Mouse (Mus musculus): ENCODE measurements around the gene Rps6ka5. TPM values are rescaled to one million over a fixed set of nuclear protein-coding genes. Genes with fewer than 3 reads are reported as not detected.

The Rps6ka5 gene
- polyA plus RNA-seq, 1 experiment from 2014 or later, result 4.5 TPM

GRCm38 (mm10) chr12:100764329-100765018 is 37.7 kb upstream of the Rps6ka5 start:
- WGBS, result 40% methylated on average over 13 of the region's 13 CpGs
- DNase-seq (no peak), ATAC-seq (ENCODE audit: insufficient read depth) (no peak)
- H3K4me1 ChIP-seq (ENCODE audit: insufficient read depth), result no peaks in the 10 kb centered on the region
- H3K4me3 ChIP-seq (ENCODE audit: low read depth, low read length), result no peak overlapping the region
- no peaks in the 10 kb centered on the region for H3K27me3 ChIP-seq (ENCODE audit: insufficient read depth, low read length)
- H3K4me2 ChIP-seq, result no peak overlapping the region
- TF ChIP-seq CTCF (IDR thresholded peaks at IDR 0.05; ENCODE audit: low read depth), result no peak
- H3K9ac ChIP-seq, result no peak overlapping the region
- H3K36me3 ChIP-seq (ENCODE audit: insufficient read depth), result no peaks in the 10 kb centered on the region
- 0 out of 2 replicates have a peak overlapping the region, but pooled peaks have one; percentile 2 for H3K27ac ChIP-seq (ENCODE audit: low read depth)
- H3K9me3 ChIP-seq (ENCODE audit: low read depth, low read length), result no peaks in the 10 kb centered on the region

- H3K4me1 ChIP-seq (ENCODE audit: insufficient read depth), result no peaks in the 10 kb centered on the region
- H3K4me2 ChIP-seq, result no peak overlapping the region
Observed at GRCm38 (mm10) chr12:100762663-100763425, 36.1 kb upstream of the Rps6ka5 start.

GRCm38 (mm10) chr12:100757427-100757826 is 30.6 kb upstream of the Rps6ka5 start:
- no peak overlapping the region for H3K27ac ChIP-seq (ENCODE audit: low read depth)
- H3K4me2 ChIP-seq, result no peak overlapping the region
- no peak for TF ChIP-seq CTCF (IDR thresholded peaks at IDR 0.05; ENCODE audit: low read depth)
- no peaks in the 10 kb centered on the region for H3K9me3 ChIP-seq (ENCODE audit: low read depth, low read length)
- ATAC-seq (ENCODE audit: insufficient read depth) (no peak), DNase-seq (no peak)
- no peak overlapping the region for H3K4me3 ChIP-seq (ENCODE audit: low read depth, low read length)
- WGBS, result 59% methylated on average over 4 of the region's 4 CpGs
- H3K4me1 ChIP-seq (ENCODE audit: insufficient read depth), result no peaks in the 10 kb centered on the region
- H3K36me3 ChIP-seq (ENCODE audit: insufficient read depth), result no peaks in the 10 kb centered on the region
- H3K9ac ChIP-seq, result no peak overlapping the region
- H3K27me3 ChIP-seq (ENCODE audit: insufficient read depth, low read length), result no peaks in the 10 kb centered on the region

More at GRCm38 (mm10) chr12:100762663-100763425, 36.1 kb upstream of the Rps6ka5 start:
- Histone ChIP-seq H3K27me3 (ENCODE audit: insufficient read depth, low read length) (no peaks in the 10 kb centered on the region), H3K4me3 (ENCODE audit: low read depth, low read length) (no peak overlapping the region), H3K27ac (ENCODE audit: low read depth) (no peak overlapping the region), H3K36me3 (ENCODE audit: insufficient read depth) (no peaks in the 10 kb centered on the region), H3K9ac (no peak overlapping the region), H3K9me3 (ENCODE audit: low read depth, low read length) (no peaks in the 10 kb centered on the region)
- 57% methylated on average over 11 of the region's 11 CpGs for WGBS
- TF ChIP-seq CTCF (IDR thresholded peaks at IDR 0.05; ENCODE audit: low read depth), result no peak
- no peak for DNase-seq
- no peak for ATAC-seq (ENCODE audit: insufficient read depth)

- Histone ChIP-seq H3K27me3 (ENCODE audit: insufficient read depth, low read length) (no peaks in the 10 kb centered on the region), H3K27ac (ENCODE audit: low read depth) (no peak overlapping the region), H3K4me1 (ENCODE audit: insufficient read depth) (no peaks in the 10 kb centered on the region), H3K9me3 (ENCODE audit: low read depth, low read length) (no peaks in the 10 kb centered on the region), H3K4me2 (no peak overlapping the region), H3K9ac (no peak overlapping the region), H3K4me3 (ENCODE audit: low read depth, low read length) (no peak overlapping the region), H3K36me3 (ENCODE audit: insufficient read depth) (no peaks in the 10 kb centered on the region)
- no peak for ATAC-seq (ENCODE audit: insufficient read depth)
- peak; percentile 58 for DNase-seq
- TF ChIP-seq CTCF (IDR thresholded peaks at IDR 0.05; ENCODE audit: low read depth), result no peak
- 44% methylated on average over 1 of the region's 1 CpGs for WGBS
Observed at GRCm38 (mm10) chr12:100753716-100754115, 26.9 kb upstream of the Rps6ka5 start.

GRCm38 (mm10) chr12:100752977-100753376 is 26.2 kb upstream of the Rps6ka5 start:
- no peak overlapping the region for H3K27ac ChIP-seq (ENCODE audit: low read depth)
- H3K4me1 ChIP-seq (ENCODE audit: insufficient read depth), result no peaks in the 10 kb centered on the region
- H3K4me2 ChIP-seq, result no peak overlapping the region
- H3K27me3 ChIP-seq (ENCODE audit: insufficient read depth, low read length), result no peaks in the 10 kb centered on the region
- H3K4me3 ChIP-seq (ENCODE audit: low read depth, low read length), result no peak overlapping the region
- no peak for DNase-seq
- H3K9me3 ChIP-seq (ENCODE audit: low read depth, low read length), result no peaks in the 10 kb centered on the region
- no peaks in the 10 kb centered on the region for H3K36me3 ChIP-seq (ENCODE audit: insufficient read depth)
- no peak overlapping the region for H3K9ac ChIP-seq
- WGBS, result 24% methylated on average over 1 of the region's 1 CpGs
- no peak for TF ChIP-seq CTCF (IDR thresholded peaks at IDR 0.05; ENCODE audit: low read depth)
- ATAC-seq (ENCODE audit: insufficient read depth), result no peak

- WGBS, result 65% methylated on average over 2 of the region's 2 CpGs
Observed at GRCm38 (mm10) chr12:100742468-100742867, 15.7 kb upstream of the Rps6ka5 start.

GRCm38 (mm10) chr12:100740313-100740712 is 13.5 kb upstream of the Rps6ka5 start:
- Histone ChIP-seq H3K36me3 (ENCODE audit: insufficient read depth) (no peaks in the 10 kb centered on the region), H3K4me3 (ENCODE audit: low read depth, low read length) (no peak overlapping the region), H3K27me3 (ENCODE audit: insufficient read depth, low read length) (no peaks in the 10 kb centered on the region), H3K9me3 (ENCODE audit: low read depth, low read length) (no peaks in the 10 kb centered on the region), H3K4me1 (ENCODE audit: insufficient read depth) (no peaks in the 10 kb centered on the region), H3K9ac (no peak overlapping the region), H3K4me2 (no peak overlapping the region), H3K27ac (ENCODE audit: low read depth) (no peak overlapping the region)
- DNase-seq (no peak), ATAC-seq (ENCODE audit: insufficient read depth) (no peak)
- 88% methylated on average over 5 of the region's 5 CpGs for WGBS
- TF ChIP-seq CTCF (IDR thresholded peaks at IDR 0.05; ENCODE audit: low read depth), result no peak

More at GRCm38 (mm10) chr12:100742468-100742867, 15.7 kb upstream of the Rps6ka5 start:
- no peak for TF ChIP-seq CTCF (IDR thresholded peaks at IDR 0.05; ENCODE audit: low read depth)
- H3K36me3 ChIP-seq (ENCODE audit: insufficient read depth), result no peaks in the 10 kb centered on the region
- no peaks in the 10 kb centered on the region for H3K9me3 ChIP-seq (ENCODE audit: low read depth, low read length)
- ATAC-seq (ENCODE audit: insufficient read depth) (no peak), DNase-seq (no peak)
- H3K9ac ChIP-seq, result no peak overlapping the region
- no peaks in the 10 kb centered on the region for H3K27me3 ChIP-seq (ENCODE audit: insufficient read depth, low read length)
- no peaks in the 10 kb centered on the region for H3K4me1 ChIP-seq (ENCODE audit: insufficient read depth)
- no peak overlapping the region for H3K27ac ChIP-seq (ENCODE audit: low read depth)
- no peak overlapping the region for H3K4me2 ChIP-seq
- H3K4me3 ChIP-seq (ENCODE audit: low read depth, low read length), result no peak overlapping the region

Data from lung, embryonic 14.5 days (tissue).